Mouse (Mus musculus) gastrocnemius, postnatal 10 days (tissue): ENCODE results near the gene Ralgps1. TPM values are rescaled to one million over a fixed set of nuclear protein-coding genes. Genes with fewer than 3 reads are reported as not detected.
A peak's percentile ranks its signal among the peaks of the same experiment; 100 is the strongest.
"Not testable (repeated sequence)": the region's sequence is repeated elsewhere in the genome, so short reads cannot be mapped to it uniquely, and the experiment has no call there.

Source experiments
- DNase-seq: peaks from one replicate; pipeline ENCODE4 v3.0.0; 2021; ENCODE audit warnings: mixed read lengths
- total RNA-seq, 2 experiments: library from RNA; stranded (reverse); gene quantifications; 2 replicates each; pipeline ENCODE4 v1.2.3; 2021

The Ralgps1 gene
- total RNA-seq, 2 experiments from 2014 or later, result 4.1 to 5.2 TPM

GRCm38 (mm10) chr2:33234848-33235247 lies 136.4 kb downstream of the Ralgps1 start:
- no peak for DNase-seq

GRCm38 (mm10) chr2:33233856-33234255 lies 137.4 kb downstream of the Ralgps1 start:
- DNase-seq, result no peak

- DNase-seq, result no peak
Observed at GRCm38 (mm10) chr2:33232782-33233570, 138.3 kb downstream of the Ralgps1 start.

GRCm38 (mm10) chr2:33231788-33232187 lies 139.5 kb downstream of the Ralgps1 start:
- no peak for DNase-seq

- DNase-seq, result no peak
Observed at GRCm38 (mm10) chr2:33230701-33231100, 140.6 kb downstream of the Ralgps1 start.

- no peak for DNase-seq
Observed at GRCm38 (mm10) chr2:33228551-33228950, 142.7 kb downstream of the Ralgps1 start.

GRCm38 (mm10) chr2:33228077-33228476 lies 143.2 kb downstream of the Ralgps1 start:
- DNase-seq, result no peak

GRCm38 (mm10) chr2:33225921-33226320 lies 145.4 kb downstream of the Ralgps1 start:
- no peak for DNase-seq

GRCm38 (mm10) chr2:33223656-33224358 lies 147.5 kb downstream of the Ralgps1 start:
- DNase-seq, result no peak

- DNase-seq, result no peak
Observed at GRCm38 (mm10) chr2:33222480-33222879, 148.8 kb downstream of the Ralgps1 start.

GRCm38 (mm10) chr2:33221339-33221900 lies 149.9 kb downstream of the Ralgps1 start:
- DNase-seq, result no peak

GRCm38 (mm10) chr2:33220674-33221338 lies 150.5 kb downstream of the Ralgps1 start:
- DNase-seq, result no peak

- peak; percentile 64 for DNase-seq
Observed at GRCm38 (mm10) chr2:33220246-33220645, 151.0 kb downstream of the Ralgps1 start.

GRCm38 (mm10) chr2:33219637-33220036 lies 151.6 kb downstream of the Ralgps1 start:
- no peak for DNase-seq

GRCm38 (mm10) chr2:33218903-33219625 lies 152.2 kb downstream of the Ralgps1 start:
- no peak for DNase-seq

- no peak for DNase-seq
Observed at GRCm38 (mm10) chr2:33217425-33217794, 153.9 kb downstream of the Ralgps1 start.

- no peak for DNase-seq
Observed at GRCm38 (mm10) chr2:33216645-33217424, 154.5 kb downstream of the Ralgps1 start.

- peak; percentile 93 for DNase-seq
Observed at GRCm38 (mm10) chr2:33215700-33216509, 155.4 kb downstream of the Ralgps1 start, which contains the start of gene Angptl2. Gene Angptl2, plus strand, starts transcription at chr2:33216069.

GRCm38 (mm10) chr2:33215177-33215699 lies 156.0 kb downstream of the Ralgps1 start:
- DNase-seq, result no peak

- DNase-seq, result not testable (repeated sequence)
Observed at GRCm38 (mm10) chr2:33211263-33211662, 160.0 kb downstream of the Ralgps1 start.
